Mouse (Mus musculus) ovary, postnatal 14 days (tissue): ENCODE results near the gene Gm20830.
"Not testable (repeated sequence)": the region's sequence is repeated elsewhere in the genome, so short reads cannot be mapped to it uniquely, and the experiment has no call there.

Experiments
- DNase-seq: peaks from one replicate; pipeline ENCODE4 v3.0.0; 2022; ENCODE audit warnings: low spot score

Gm20830 gene

GRCm38 (mm10) chrY:6918182-6918581 is at the start of gene Gm20830:
TSS of gene Gm20830 (minus strand) at chrY:6918282.
- DNase-seq = not testable (repeated sequence)
